Mouse (Mus musculus) lung, adult 2 months (tissue): ENCODE data around the gene Ptgr2. TPM values are rescaled to one million over a fixed set of nuclear protein-coding genes. Genes with fewer than 3 reads are reported as not detected.

Experiments used
- DNase-seq: peaks from one replicate; pipeline ENCODE4 v3.0.0; 2022
- H3K4me1 ChIP-seq: fragments of 200-500 bp; 2 replicates; pipeline ENCODE4 v1.6.1; 2011; ENCODE audit warnings: low read length; ENCODE audit not compliant: control insufficient read depth, insufficient read depth
- H3K4me3 ChIP-seq: fragments of 200-500 bp; replicated peaks from 2 replicates; pipeline ENCODE3; 2011; ENCODE audit warnings: low read depth, mild to moderate bottlenecking, control low read depth, low read length; ENCODE audit errors: extremely low read depth
- CTCF ChIP-seq: fragments of 200-500 bp; IDR thresholded peaks from 2 replicates; pipeline ENCODE4 v1.5.1; 2011; ENCODE audit warnings: mild to moderate bottlenecking, low read length, control low read depth; ENCODE audit not compliant: insufficient read depth
- POLR2A ChIP-seq: fragments of 200-500 bp; IDR thresholded peaks from 2 replicates; pipeline ENCODE4 v1.6.1; 2011; ENCODE audit warnings: low read depth, mild to moderate bottlenecking, control low read depth, low read length, borderline replicate concordance; ENCODE audit errors: extremely low read depth
- WGBS: fragments of 180-500 bp; shearing (Covaris S2); methylation state at CpG from one replicate; pipeline ENCODE4 v1.1.7; 2018; 5-methylcytosine and 5-hydroxymethylcytosine counted together
- polyA plus RNA-seq: library from polyadenylated mRNA; depleted of rRNA; stranded (reverse); fragments of >200 nt; gene quantifications from 2 replicates; pipeline ENCODE4 v1.2.3, GENCODE M21; 2012

Ptgr2 gene
- polyA plus RNA-seq, 1 experiment, result 14.5 TPM

- no peaks in the 10 kb centered on the region; the same call in 1 of the 2 replicates for H3K4me1 ChIP-seq
Observed at GRCm38 (mm10) chr12:84260363-84260762, 24.7 kb upstream of the Ptgr2 start.

DNA sequence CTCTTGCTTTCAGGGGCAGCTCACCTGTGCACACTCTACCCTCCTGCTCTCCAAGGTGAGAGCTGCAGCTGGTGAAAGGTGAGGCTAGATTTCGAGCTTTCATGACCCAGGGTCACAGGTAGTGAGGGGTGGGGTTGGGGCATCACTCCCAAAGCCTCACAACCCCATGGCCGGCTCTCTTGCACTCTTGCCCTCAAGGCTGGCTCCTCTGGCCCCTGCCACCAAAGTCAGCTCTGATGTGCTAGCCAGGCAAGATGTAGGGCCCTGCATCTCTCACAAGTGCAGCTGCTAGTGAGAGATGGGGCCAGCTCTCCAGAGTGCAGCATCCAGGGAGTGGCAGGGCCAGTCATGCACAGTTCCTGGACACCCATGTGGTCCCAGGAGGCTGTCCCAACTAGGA, 17.8 kb upstream of the Ptgr2 start:
- WGBS, result 55% methylated on average over 2 of the region's 2 CpGs
- Histone ChIP-seq H3K4me1 (no peaks in the 10 kb centered on the region; the same call in 1 of the 2 replicates), H3K4me3 (no peak overlapping the region)
- no peak for TF ChIP-seq POLR2A
- TF ChIP-seq CTCF, result no peak
- no peak for DNase-seq

More at GRCm38 (mm10) chr12:84260363-84260762, 24.7 kb upstream of the Ptgr2 start:
- DNase-seq, result no peak
- TF ChIP-seq POLR2A (no peak), CTCF (no peak)
- H3K4me3 ChIP-seq, result no peak overlapping the region
- 59% methylated on average over 7 of the region's 7 CpGs for WGBS

DNA sequence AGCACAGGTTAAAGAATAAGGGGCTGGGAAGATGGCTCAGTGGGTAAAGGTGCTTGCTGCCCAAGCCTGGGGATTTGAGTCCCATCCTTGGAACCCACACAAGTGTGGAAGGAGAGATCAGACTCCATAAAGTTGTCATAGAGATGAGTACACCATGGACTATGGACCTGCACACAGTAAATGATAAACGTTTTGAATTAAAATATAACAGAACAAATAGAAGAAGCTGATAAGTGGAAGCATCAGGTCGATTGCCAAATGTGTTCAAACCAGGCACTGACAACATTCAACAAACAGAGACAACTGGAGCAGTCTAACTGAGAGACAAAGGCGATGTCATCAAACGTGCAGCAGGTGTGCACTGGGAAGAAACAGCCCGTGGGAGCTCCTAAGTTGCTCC, 11.7 kb upstream of the Ptgr2 start:
- Histone ChIP-seq H3K4me3 (no peak overlapping the region), H3K4me1 (no peaks in the 10 kb centered on the region)
- TF ChIP-seq CTCF, result no peak
- TF ChIP-seq POLR2A, result no peak
- 69% methylated on average over 5 of the region's 5 CpGs for WGBS
- DNase-seq, result no peak

DNA sequence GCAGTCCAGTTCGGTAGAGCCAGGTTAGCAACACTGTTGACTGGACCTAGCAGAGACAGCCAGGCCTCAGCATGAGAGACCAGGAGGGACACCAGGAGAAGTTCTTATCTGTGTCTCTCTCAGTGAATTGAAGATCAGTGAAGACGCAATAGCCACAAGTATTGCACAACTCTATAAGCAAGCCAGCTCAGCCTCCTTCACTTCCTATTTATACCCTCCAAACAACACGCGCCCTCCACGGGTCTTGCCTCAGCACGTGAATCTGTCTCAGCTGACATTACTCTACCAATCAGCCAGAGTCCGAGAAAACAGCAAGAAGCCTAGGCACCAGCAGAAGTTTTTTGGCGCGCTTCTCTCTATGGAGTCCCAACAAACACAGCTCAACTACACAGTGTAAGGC, 9.7 kb upstream of the Ptgr2 start:
- no peak for DNase-seq
- Histone ChIP-seq H3K4me3 (no peak overlapping the region), H3K4me1 (no peaks in the 10 kb centered on the region)
- 74% methylated on average over 9 of the region's 9 CpGs for WGBS
- TF ChIP-seq CTCF (no peak), POLR2A (no peak)

GRCm38 (mm10) chr12:84276288-84276687, 8.7 kb upstream of the Ptgr2 start:
- WGBS, result 45% methylated on average over 2 of the region's 2 CpGs
- no peak for TF ChIP-seq CTCF
- TF ChIP-seq POLR2A, result no peak
- no peak for DNase-seq
- no peak overlapping the region for H3K4me3 ChIP-seq
- no peaks in the 10 kb centered on the region for H3K4me1 ChIP-seq

- H3K4me1 ChIP-seq, result no peaks in the 10 kb centered on the region
- H3K4me3 ChIP-seq, result no peak overlapping the region
- no peak for DNase-seq
- TF ChIP-seq POLR2A (no peak), CTCF (no peak)
- WGBS, result 78% methylated on average over 4 of the region's 4 CpGs
Observed at GRCm38 (mm10) chr12:84276799-84277198, 8.2 kb upstream of the Ptgr2 start.

- no peaks in the 10 kb centered on the region for H3K4me1 ChIP-seq
- no peak for TF ChIP-seq POLR2A
- no peak for TF ChIP-seq CTCF
- no peak overlapping the region for H3K4me3 ChIP-seq
- 94% methylated on average over 3 of the region's 3 CpGs for WGBS
- no peak for DNase-seq
Observed at GRCm38 (mm10) chr12:84277832-84278231, 7.2 kb upstream of the Ptgr2 start.

- no peaks in the 10 kb centered on the region for H3K4me1 ChIP-seq
- WGBS, result 52% methylated on average over 7 of the region's 7 CpGs
- DNase-seq, result no peak
Observed at GRCm38 (mm10) chr12:84278901-84279300, 6.1 kb upstream of the Ptgr2 start.

GRCm38 (mm10) chr12:84284391-84284790, 641 bp upstream of the Ptgr2 start:
- no peak for TF ChIP-seq POLR2A
- no peak for TF ChIP-seq CTCF
- H3K4me1 ChIP-seq, result peaks cover 12% of the 10 kb centered on the region
- peak overlapping the region; percentile 91 for H3K4me3 ChIP-seq
- DNase-seq, result no peak
- 75% methylated on average over 14 of the region's 14 CpGs for WGBS

More at GRCm38 (mm10) chr12:84278901-84279300, 6.1 kb upstream of the Ptgr2 start:
- TF ChIP-seq POLR2A, result no peak
- no peak overlapping the region for H3K4me3 ChIP-seq

GRCm38 (mm10) chr12:84285593-84285968, 549 bp downstream of the Ptgr2 start:
- no peak for DNase-seq
- WGBS, result 19% methylated on average over 8 of the region's 8 CpGs
- Histone ChIP-seq H3K4me3 (peak overlapping the region; percentile 91), H3K4me1 (peaks cover 12% of the 10 kb centered on the region)
- TF ChIP-seq POLR2A, result no peak
- TF ChIP-seq CTCF, result no peak

- WGBS, result 67% methylated on average over 3 of the region's 3 CpGs
- peaks cover 12% of the 10 kb centered on the region for H3K4me1 ChIP-seq
- peak; percentile 48 for DNase-seq
- TF ChIP-seq CTCF (peak; percentile 84), POLR2A (no peak)
- no peak overlapping the region for H3K4me3 ChIP-seq
Observed at GRCm38 (mm10) chr12:84288461-84288860, 3.4 kb downstream of the Ptgr2 start.
